27 mouse cellular contexts compared by ENCODE assay signal in genomic region chr6:32120931-32121330, GRCm38 (mm10).
"Had no signal": no experiment of that assay in that cellular context is flagged by ENCODE, and none has a peak within 500 bp of the region (broad histone marks: within the 10 kb centered on the region; RNA-seq: fewer than 3 reads in every experiment).

No protein-coding gene starts in this region.

- DNase-seq: gastrocnemius, postnatal 14 days; gastrocnemius, postnatal 36 days; heart, adult 18-20 months; heart, postnatal 14 days; heart, postnatal 36 days; kidney, adult 11 months; kidney, adult 2 months; kidney, adult 9 months; kidney, postnatal 14 days; kidney, postnatal 36 days; layer of hippocampus, adult 9-11 months; liver; liver, embryonic 13.5 days had no signal

- H3K27ac ChIP-seq: heart, embryonic 10.5 days; heart, embryonic 13.5 days; heart, embryonic 15.5 days; hindbrain, embryonic 13.5 days; hindbrain, embryonic 15.5 days; hindbrain, postnatal 0 days; kidney, embryonic 15.5 days; kidney, postnatal 0 days; left cerebral cortex, adult 2 months; limb, embryonic 10.5 days; limb, embryonic 12.5 days; liver, embryonic 13.5 days; liver, embryonic 15.5 days had no signal

- H3K36me3 ChIP-seq: heart, embryonic 10.5 days; heart, embryonic 13.5 days; heart, embryonic 15.5 days; hindbrain, embryonic 13.5 days; hindbrain, embryonic 15.5 days; kidney, embryonic 15.5 days; limb, embryonic 10.5 days; limb, embryonic 12.5 days; liver, embryonic 13.5 days; liver, embryonic 15.5 days had no signal

- H3K9me3 ChIP-seq: heart, embryonic 10.5 days; heart, embryonic 13.5 days; heart, embryonic 15.5 days; hindbrain, embryonic 13.5 days; hindbrain, embryonic 15.5 days; kidney, embryonic 15.5 days; limb, embryonic 10.5 days; limb, embryonic 12.5 days; liver, embryonic 13.5 days; liver, embryonic 15.5 days had no signal

- H3K4me3 ChIP-seq: heart, embryonic 10.5 days; heart, embryonic 13.5 days; heart, embryonic 15.5 days; hindbrain, embryonic 13.5 days; hindbrain, embryonic 15.5 days; kidney, embryonic 15.5 days; left cerebral cortex, adult 2 months; limb, embryonic 10.5 days; limb, embryonic 12.5 days; liver, embryonic 13.5 days; liver, embryonic 15.5 days had no signal

- H3K4me1 ChIP-seq: heart, embryonic 10.5 days; heart, embryonic 13.5 days; heart, embryonic 15.5 days; hindbrain, embryonic 13.5 days; hindbrain, embryonic 15.5 days; kidney, embryonic 15.5 days; limb, embryonic 10.5 days; limb, embryonic 12.5 days; liver, embryonic 13.5 days; liver, embryonic 15.5 days had no signal

- H3K4me2 ChIP-seq: heart, embryonic 13.5 days; heart, embryonic 15.5 days; hindbrain, embryonic 13.5 days; hindbrain, embryonic 15.5 days; kidney, embryonic 15.5 days; limb, embryonic 12.5 days; liver, embryonic 11.5 days; liver, embryonic 13.5 days; liver, embryonic 15.5 days had no signal

- H3K9ac ChIP-seq: heart, embryonic 13.5 days; heart, embryonic 15.5 days; hindbrain, embryonic 13.5 days; hindbrain, embryonic 15.5 days; kidney, embryonic 15.5 days; limb, embryonic 12.5 days; liver, embryonic 13.5 days; liver, embryonic 15.5 days had no signal

- H3K27me3 ChIP-seq: heart, embryonic 13.5 days; heart, embryonic 15.5 days; hindbrain, embryonic 13.5 days; hindbrain, embryonic 15.5 days; kidney, embryonic 15.5 days; limb, embryonic 12.5 days; liver, embryonic 13.5 days; liver, embryonic 15.5 days had no signal

- ATAC-seq: hindbrain, postnatal 0 days; intestine, embryonic 16.5 days had no signal
